Mouse (Mus musculus) olfactory bulb, adult 2 months (tissue): ENCODE measurements at regions not wholly inside any gene's neighbourhood (a gene's known extent, or its start where the extent isn't known, plus 50 kb on each side); places are given as distances from the start of the nearest gene placed in this dataset.

ENCODE experiments used
- CTCF ChIP-seq: fragments of 200-500 bp; IDR thresholded peaks from 2 replicates; pipeline ENCODE4 v1.5.1; 2012; ENCODE audit warnings: low read depth, mild to moderate bottlenecking, low read length, moderate library complexity; ENCODE audit not compliant: insufficient read depth
- POLR2A ChIP-seq: fragments of 200-500 bp; IDR thresholded peaks from 2 replicates; pipeline ENCODE4 v1.6.1; 2012; ENCODE audit warnings: mild to moderate bottlenecking, low read depth, low read length, moderate library complexity; ENCODE audit not compliant: insufficient read depth

- no peak for TF ChIP-seq POLR2A
- no peak for TF ChIP-seq CTCF
Measured at GRCm38 (mm10) chr3:128088207-128088606, 192.1 kb upstream of the Fam241a start.
